Mouse (Mus musculus) monocyte, adult 5-6 weeks (primary cell): Measurements from ENCODE around the gene P2ry4. TPM values are rescaled to one million over a fixed set of nuclear protein-coding genes. Genes with fewer than 3 reads are reported as not detected.
A peak's percentile ranks its signal among the peaks of the same experiment; 100 is the strongest.

Experiments used
- ATAC-seq: fragments of 153-309, 156-312 bp; replicated peaks from 2 replicates; pipeline ENCODE4 v1.8.0; 2017; ENCODE audit warnings: mild to moderate bottlenecking; ENCODE audit not compliant: low TSS enrichment, insufficient number of reproducible peaks, severe bottlenecking, poor library complexity, low FRiP score
- total RNA-seq: library from RNA; stranded (forward); fragments of 200-1000, 200-491, 200-594 nt; gene quantifications from 3 replicates; pipeline ENCODE4 v1.2.3, GENCODE M21; 2017

P2ry4 gene
- not detected in 3 replicates for total RNA-seq

- ATAC-seq: no peak
These were observed at the start of gene P2ry4 for GRCm38 (mm10) chrX:100594791-100595190. Gene P2ry4 (minus strand): TSS chrX:100594869.

- ATAC-seq: no peak
These were observed 43.8 kb upstream of the P2ry4 start for GRCm38 (mm10) chrX:100638477-100638876.

- ATAC-seq: no peak
These were observed 34.4 kb upstream of the P2ry4 start for GRCm38 (mm10) chrX:100629076-100629475.

GRCm38 (mm10) chrX:100625802-100626793 lies 31.4 kb upstream of the P2ry4 start, which contains the start of gene Pdzd11:
Gene Pdzd11 (minus strand): TSS chrX:100626568.
- peak; percentile 100 for ATAC-seq

GRCm38 (mm10) chrX:100625546-100625801 lies 30.8 kb upstream of the P2ry4 start, which contains the start of gene Kif4:
Gene Kif4 (plus strand): TSS chrX:100625737.
- ATAC-seq: no peak

- no peak for ATAC-seq
These were observed 30.5 kb upstream of the P2ry4 start for GRCm38 (mm10) chrX:100625146-100625545.

GRCm38 (mm10) chrX:100624242-100624641 lies 29.6 kb upstream of the P2ry4 start:
- ATAC-seq: no peak

- no peak for ATAC-seq
These were observed 26.7 kb upstream of the P2ry4 start for GRCm38 (mm10) chrX:100621366-100621765.

GRCm38 (mm10) chrX:100618488-100618887 lies 23.8 kb upstream of the P2ry4 start:
- no peak for ATAC-seq

GRCm38 (mm10) chrX:100605314-100605713 lies 10.6 kb upstream of the P2ry4 start, which contains the start of gene Arr3:
Gene Arr3 (plus strand): TSS chrX:100605497.
- ATAC-seq: no peak

- no peak for ATAC-seq
These were observed 5.1 kb upstream of the P2ry4 start for GRCm38 (mm10) chrX:100599755-100600154.

GRCm38 (mm10) chrX:100597439-100597838 lies 2.8 kb upstream of the P2ry4 start:
- no peak for ATAC-seq

- ATAC-seq: no peak
These were observed 22.7 kb downstream of the P2ry4 start, which contains the start of gene Awat1 for GRCm38 (mm10) chrX:100571951-100572350. Gene Awat1 (plus strand): TSS chrX:100572251.

GRCm38 (mm10) chrX:100565696-100566095 lies 29.0 kb downstream of the P2ry4 start:
- no peak for ATAC-seq

- no peak for ATAC-seq
These were observed 38.6 kb downstream of the P2ry4 start for GRCm38 (mm10) chrX:100556026-100556425.

Other genes starting within 250 kb of the P2ry4 start
- gene Otud6a, start 165.9 kb downstream of the P2ry4 start, total RNA-seq: not detected in 3 replicates
- 0.39 TPM in 1 of 3 replicates, not detected in the others for gene Awat2, start 152.2 kb downstream of the P2ry4 start, total RNA-seq
- 89.4 to 107 TPM (median 91.8 TPM) in 3 replicates for gene Igbp1, start 100.6 kb downstream of the P2ry4 start, total RNA-seq
- not detected in 3 replicates for gene Dgat2l6, start 70.0 kb downstream of the P2ry4 start, total RNA-seq
- not detected in 3 replicates for gene Awat1, start 22.6 kb downstream of the P2ry4 start, total RNA-seq
- gene Arr3, start 10.6 kb upstream of the P2ry4 start, total RNA-seq: not detected in 3 replicates
- 0.57 to 0.87 TPM in 2 of 3 replicates, not detected in the other for gene Kif4, start 30.9 kb upstream of the P2ry4 start, total RNA-seq
- gene Pdzd11, start 31.7 kb upstream of the P2ry4 start, total RNA-seq: 7.1 to 18.0 TPM (median 17.5 TPM) in 3 replicates
- gene Gdpd2, start 135.0 kb upstream of the P2ry4 start, total RNA-seq: not detected in 3 replicates
- 4.5 to 6.4 TPM (median 4.6 TPM) in 3 replicates for gene Dlg3, start 172.9 kb upstream of the P2ry4 start, total RNA-seq